Mouse (Mus musculus): ENCODE measurements around the gene P2ry12. TPM values are rescaled to one million over a fixed set of nuclear protein-coding genes. Genes with fewer than 3 reads are reported as not detected.

P2ry12 gene
- polyA plus RNA-seq (2014; fragmentation: Illumina TruSeq; extraction: RNeasy Lipid Tissue Mini Kit (QIAGEN cat#74804); ENCODE audit: low read depth, low replicate concordance): 3.1 TPM

GRCm38 (mm10) chr3:59262704-59263103 is at the start of gene P2ry12:
Gene P2ry12 (minus strand): TSS chr3:59262871.

GRCm38 (mm10) chr3:59210727-59211126 is 51.9 kb downstream of the P2ry12 start, which contains the start of gene P2ry13:
Gene P2ry13 (minus strand): TSS chr3:59210882.

GRCm38 (mm10) chr3:59194938-59195337 is 67.7 kb downstream of the P2ry12 start, which contains the start of gene Gpr87:
Gene Gpr87 (minus strand): TSS chr3:59195104.

Other genes starting within 250 kb of the P2ry12 start
- gene Gpr171, start 161.1 kb downstream of the P2ry12 start, polyA plus RNA-seq (2014; fragmentation: Illumina TruSeq; extraction: RNeasy Lipid Tissue Mini Kit (QIAGEN cat#74804); ENCODE audit: low read depth, low replicate concordance): not detected
- 2.0 TPM for gene P2ry14, start 109.3 kb downstream of the P2ry12 start, polyA plus RNA-seq (2014; fragmentation: Illumina TruSeq; extraction: RNeasy Lipid Tissue Mini Kit (QIAGEN cat#74804); ENCODE audit: low read depth, low replicate concordance)
- not detected for gene Gpr87, start 67.8 kb downstream of the P2ry12 start, polyA plus RNA-seq (2014; fragmentation: Illumina TruSeq; extraction: RNeasy Lipid Tissue Mini Kit (QIAGEN cat#74804); ENCODE audit: low read depth, low replicate concordance)
- gene P2ry13, start 52.0 kb downstream of the P2ry12 start, polyA plus RNA-seq (2014; fragmentation: Illumina TruSeq; extraction: RNeasy Lipid Tissue Mini Kit (QIAGEN cat#74804); ENCODE audit: low read depth, low replicate concordance): 1.1 TPM
- gene Igsf10, start 81.5 kb upstream of the P2ry12 start, polyA plus RNA-seq (2014; fragmentation: Illumina TruSeq; extraction: RNeasy Lipid Tissue Mini Kit (QIAGEN cat#74804); ENCODE audit: low read depth, low replicate concordance): 0.71 TPM